Mouse (Mus musculus): ENCODE data around the gene Mtch1.
A peak's percentile ranks its signal among the peaks of the same experiment; 100 is the strongest.

Gene Mtch1

DNA sequence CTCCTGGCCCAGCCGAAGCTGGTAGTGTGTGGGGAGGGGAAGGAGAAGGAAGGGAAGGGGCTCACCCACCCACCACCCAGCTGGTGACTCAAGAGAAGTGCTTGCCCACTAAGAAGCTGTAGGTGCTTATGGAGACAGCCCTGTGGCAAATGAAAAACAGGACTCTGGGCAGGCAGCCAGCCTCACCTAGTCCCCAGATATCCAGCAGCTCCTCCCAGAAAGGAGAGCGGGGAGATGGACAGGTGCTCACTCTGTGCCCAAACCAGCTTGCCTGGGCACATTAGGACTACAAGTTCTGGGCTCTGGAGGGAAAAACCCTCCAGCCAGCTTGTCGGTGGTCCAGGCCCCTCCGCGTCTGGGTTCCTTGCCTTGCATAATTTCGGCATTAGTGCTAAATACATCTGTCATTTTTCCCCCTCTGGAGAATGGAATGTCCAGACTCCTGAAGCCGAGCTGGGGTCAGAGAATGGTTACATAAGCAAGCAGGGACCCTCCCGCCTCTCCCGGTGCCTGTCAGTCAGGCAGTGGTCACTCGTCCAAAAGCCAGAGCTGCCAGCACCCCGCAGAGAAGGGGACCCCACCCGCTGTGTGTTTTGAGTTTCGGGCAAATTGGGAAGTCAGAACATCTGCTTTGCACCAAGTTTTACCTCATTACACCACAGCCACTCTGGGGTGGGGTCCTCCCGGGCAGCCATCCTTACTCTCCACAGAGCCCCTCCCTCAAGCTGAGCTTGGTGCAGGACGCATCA lies 42.5 kb downstream of the Mtch1 start:
- peak; percentile 53 to 57 for DNase-seq

GRCm38 (mm10) chr17:29304376-29305057 lies 43.2 kb downstream of the Mtch1 start:
- DNase-seq, result no peak

GRCm38 (mm10) chr17:29303856-29304255 lies 43.9 kb downstream of the Mtch1 start:
- DNase-seq, result no peak

DNA sequence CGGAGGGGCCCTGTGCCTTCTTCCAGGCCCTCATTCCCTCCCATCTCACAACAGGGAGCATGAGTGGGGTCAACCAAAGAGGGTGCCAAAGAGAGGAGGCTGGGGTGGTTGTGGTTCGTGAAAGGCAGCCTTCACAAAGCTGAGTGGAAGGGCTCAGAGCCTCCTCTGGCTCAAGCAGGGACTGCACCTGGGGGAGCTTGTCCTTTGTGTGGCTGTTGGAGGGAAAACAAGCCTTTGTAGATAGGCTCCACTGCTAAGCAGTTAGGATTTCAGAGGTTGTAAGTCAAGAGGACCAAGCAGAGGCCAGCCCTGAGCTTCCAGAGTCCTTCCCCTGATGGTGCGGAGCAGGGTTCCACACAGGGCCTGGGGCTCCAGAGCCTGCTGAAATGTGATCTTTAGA lies 44.6 kb downstream of the Mtch1 start:
- DNase-seq, result peak in 1 of 2 experiments; percentile 20

GRCm38 (mm10) chr17:29302149-29302548 lies 45.6 kb downstream of the Mtch1 start:
- no peak for DNase-seq

DNA sequence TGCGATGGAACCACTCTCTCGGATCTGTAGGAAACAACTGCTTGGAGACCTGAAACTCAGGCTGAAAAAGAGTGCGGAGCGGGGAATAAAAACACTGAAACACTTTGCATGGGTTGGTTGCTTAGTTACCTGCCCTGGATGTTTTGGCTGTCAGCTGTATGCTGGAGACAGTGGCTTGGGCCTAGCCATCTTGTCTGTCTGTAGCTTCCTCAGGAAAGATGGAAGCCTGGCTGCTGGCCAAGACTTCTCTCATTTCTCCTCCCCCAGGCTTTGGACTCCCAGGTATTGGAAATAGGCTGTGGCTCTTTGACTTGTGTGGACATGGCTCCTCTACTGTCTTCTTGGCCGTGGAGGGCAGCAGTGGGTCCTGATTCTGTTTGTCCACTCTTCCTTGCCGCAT lies 46.3 kb downstream of the Mtch1 start:
- DNase-seq, result no peak

GRCm38 (mm10) chr17:29300926-29301325 lies 46.8 kb downstream of the Mtch1 start:
- DNase-seq, result no peak

DNA sequence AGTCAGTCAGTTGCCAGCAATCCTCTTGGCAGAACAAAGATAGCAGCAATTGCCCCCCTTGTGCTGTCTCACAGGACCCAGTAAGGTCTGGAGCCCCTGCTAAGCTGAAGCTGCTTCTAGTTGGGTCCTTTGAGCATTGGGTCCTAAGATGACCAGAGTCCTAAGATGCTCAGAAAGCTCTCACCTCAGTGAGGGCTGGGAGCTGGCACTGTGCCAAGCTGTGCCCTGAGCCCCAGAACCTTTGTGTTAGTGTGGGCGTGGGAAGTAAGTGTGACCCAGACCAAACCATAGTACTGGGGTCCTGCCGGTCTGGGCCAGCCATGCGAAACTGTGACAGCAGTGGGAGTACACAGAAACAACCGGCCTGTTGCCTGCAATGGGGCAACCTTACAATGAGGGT lies 48.5 kb downstream of the Mtch1 start:
- DNase-seq, result peak; percentile 36 to 41

- DNase-seq, result no peak
Measured at GRCm38 (mm10) chr17:29297813-29298212, 49.9 kb downstream of the Mtch1 start.

DNA sequence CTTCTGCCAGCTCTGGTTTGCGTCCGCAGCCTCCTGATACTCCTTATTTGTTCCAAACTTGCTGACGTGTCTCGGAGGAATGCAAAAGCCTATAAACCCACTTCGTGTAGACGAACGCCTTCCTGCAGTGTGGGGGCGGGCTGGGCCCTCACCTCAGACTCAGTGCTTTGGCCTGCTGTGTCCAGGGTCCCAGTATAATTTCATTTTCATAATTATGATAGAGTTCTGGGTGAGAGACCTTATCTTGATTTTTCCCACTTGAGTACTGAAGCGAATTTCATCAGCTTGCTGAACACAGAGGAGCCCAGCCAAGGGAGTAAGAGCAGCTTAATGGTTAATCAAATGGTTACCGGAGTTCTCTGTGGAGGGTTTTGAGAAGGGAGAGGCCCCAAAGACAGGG lies 50.4 kb downstream of the Mtch1 start:
- no peak for DNase-seq

DNA sequence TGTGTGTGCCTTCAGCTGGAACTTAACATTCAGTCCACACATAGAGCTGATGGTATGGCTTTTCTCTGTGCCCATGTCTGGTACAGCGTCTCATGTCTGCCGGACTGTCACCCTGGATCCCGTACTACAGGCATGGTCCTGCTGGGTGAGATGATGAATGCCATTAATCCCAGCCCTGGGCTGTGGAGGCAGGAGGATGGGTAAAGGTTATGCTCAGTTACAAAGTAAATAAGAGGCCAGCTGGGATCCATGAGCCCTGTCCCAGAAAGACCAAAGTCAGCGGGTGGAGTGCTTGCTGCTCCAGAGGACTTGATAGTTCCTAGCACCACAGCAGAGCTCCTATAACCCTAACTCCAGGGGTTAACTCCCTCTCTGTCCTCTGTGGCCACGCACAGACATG lies 51.9 kb downstream of the Mtch1 start:
- DNase-seq, result no peak

GRCm38 (mm10) chr17:29293807-29294605 lies 53.7 kb downstream of the Mtch1 start:
- peak; percentile 43 to 74 for DNase-seq

GRCm38 (mm10) chr17:29292996-29293395 lies 54.7 kb downstream of the Mtch1 start:
- DNase-seq, result no peak

- DNase-seq, result no peak
Measured at GRCm38 (mm10) chr17:29291793-29292192, 55.9 kb downstream of the Mtch1 start.

GRCm38 (mm10) chr17:29282216-29282952 lies 65.3 kb downstream of the Mtch1 start:
- DNase-seq, result no peak
